Mouse (Mus musculus) limb, embryonic 12.5 days (tissue): ENCODE data around the gene Abcb11. TPM values are rescaled to one million over a fixed set of nuclear protein-coding genes. Genes with fewer than 3 reads are reported as not detected.

Experiments used
- ATAC-seq: fragments of 200-750 bp; cut with Nextera tagmentation; 2 replicates; pipeline ENCODE4 v1.8.0; 2017; ENCODE audit warnings: low read depth, moderate TSS enrichment; ENCODE audit not compliant: insufficient number of reproducible peaks, insufficient read depth, low FRiP score, low TSS enrichment
- H3K27ac ChIP-seq: fragments of 300-500 bp; sonication (generic); 2 replicates; pipeline ENCODE4 v1.5.1; 2016; ENCODE audit warnings: mild to moderate bottlenecking, moderate library complexity
- H3K27me3 ChIP-seq: fragments of 300-500 bp; sonication (generic); 2 replicates; pipeline ENCODE4 v1.6.1; 2016; ENCODE audit warnings: mild to moderate bottlenecking, moderate library complexity
- H3K36me3 ChIP-seq: fragments of 300-500 bp; sonication (generic); 2 replicates; pipeline ENCODE4 v1.6.1; 2016; ENCODE audit warnings: mild to moderate bottlenecking, moderate library complexity
- H3K4me1 ChIP-seq: fragments of 300-500 bp; sonication (generic); replicated peaks from 2 replicates; pipeline ENCODE4 v1.6.1; 2016
- H3K4me2 ChIP-seq: fragments of 300-500 bp; sonication (generic); 2 replicates; pipeline ENCODE4 v1.6.1; 2016; ENCODE audit warnings: mild to moderate bottlenecking, moderate library complexity
- H3K4me3 ChIP-seq: fragments of 300-500 bp; sonication (generic); replicated peaks from 2 replicates; pipeline ENCODE4 v1.5.1; 2016; ENCODE audit warnings: mild to moderate bottlenecking
- H3K9ac ChIP-seq: fragments of 300-500 bp; sonication (generic); replicated peaks from 2 replicates; pipeline ENCODE4 v1.6.1; 2016; ENCODE audit warnings: mild to moderate bottlenecking, moderate library complexity
- H3K9me3 ChIP-seq: fragments of 300-500 bp; sonication (generic); 2 replicates; pipeline ENCODE4 v1.6.1; 2016; ENCODE audit warnings: mild to moderate bottlenecking, moderate library complexity
- WGBS: fragments of 180-500 bp; shearing (Covaris S2); methylation state at CpG from one replicate; pipeline ENCODE4 v1.1.7; 2016; 5-methylcytosine and 5-hydroxymethylcytosine counted together
- polyA plus RNA-seq: library from polyadenylated mRNA; unstranded; fragments of >200 nt; fragmentation: Nextera tagmentation; extraction: Ambion mirVana; gene quantifications from 2 replicates; pipeline ENCODE4 v1.2.1, GENCODE M21; 2016

Abcb11 gene
- polyA plus RNA-seq, 1 experiment from 2014 or later = not detected

DNA sequence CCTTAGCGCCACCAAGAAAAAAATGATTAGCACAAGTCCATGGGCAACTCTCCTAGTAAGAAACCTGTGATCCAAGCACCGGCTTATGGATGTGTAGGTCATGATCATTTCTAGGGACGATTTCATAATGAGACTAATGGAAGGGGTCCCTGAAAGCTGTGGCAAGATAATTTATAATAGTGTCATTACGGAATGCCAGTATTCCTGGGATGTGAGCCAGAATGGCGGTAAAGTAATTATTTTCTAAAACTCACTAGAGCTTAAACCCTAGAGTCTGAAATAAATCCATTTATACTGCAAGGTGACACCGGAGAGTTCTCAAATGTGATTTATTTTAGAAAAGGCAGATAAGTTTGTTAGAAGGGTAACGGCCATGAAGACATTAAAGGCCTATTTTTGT lies 127.2 kb downstream of the Abcb11 start:
- Histone ChIP-seq H3K9me3 (no peaks in the 10 kb centered on the region), H3K4me1 (no peaks in the 10 kb centered on the region), H3K36me3 (no peaks in the 10 kb centered on the region), H3K4me3 (no peak overlapping the region), H3K9ac (no peak overlapping the region), H3K27ac (no peak overlapping the region), H3K27me3 (no peaks in the 10 kb centered on the region), H3K4me2 (no peak overlapping the region)
- ATAC-seq = no peak
- 75% methylated on average over 7 of the region's 7 CpGs for WGBS

DNA sequence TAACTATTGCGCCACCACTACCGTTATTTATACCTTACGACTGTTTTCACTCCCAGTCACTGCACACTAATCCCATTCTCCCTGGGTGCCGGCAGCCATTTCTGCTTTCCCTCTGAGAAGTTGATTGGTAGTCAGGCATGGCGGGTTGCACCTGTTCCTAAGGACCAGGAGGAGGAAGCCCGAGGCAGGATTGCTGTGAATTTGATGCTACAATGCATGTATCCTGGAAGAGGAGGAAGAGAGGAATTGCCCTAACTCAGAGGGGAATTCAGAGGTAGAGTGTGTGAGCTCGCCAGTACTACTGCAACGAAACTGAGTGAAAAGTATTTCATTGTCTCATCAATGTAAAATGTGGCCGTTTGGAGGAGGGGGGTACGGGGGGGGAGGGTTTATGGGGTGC lies 129.8 kb downstream of the Abcb11 start:
- Histone ChIP-seq H3K9ac (no peak overlapping the region), H3K4me1 (no peaks in the 10 kb centered on the region), H3K36me3 (no peaks in the 10 kb centered on the region), H3K4me3 (no peak overlapping the region), H3K27ac (no peak overlapping the region), H3K4me2 (no peak overlapping the region), H3K9me3 (no peaks in the 10 kb centered on the region), H3K27me3 (no peaks in the 10 kb centered on the region)
- 69% methylated on average over 10 of the region's 10 CpGs for WGBS
- ATAC-seq = no peak

DNA sequence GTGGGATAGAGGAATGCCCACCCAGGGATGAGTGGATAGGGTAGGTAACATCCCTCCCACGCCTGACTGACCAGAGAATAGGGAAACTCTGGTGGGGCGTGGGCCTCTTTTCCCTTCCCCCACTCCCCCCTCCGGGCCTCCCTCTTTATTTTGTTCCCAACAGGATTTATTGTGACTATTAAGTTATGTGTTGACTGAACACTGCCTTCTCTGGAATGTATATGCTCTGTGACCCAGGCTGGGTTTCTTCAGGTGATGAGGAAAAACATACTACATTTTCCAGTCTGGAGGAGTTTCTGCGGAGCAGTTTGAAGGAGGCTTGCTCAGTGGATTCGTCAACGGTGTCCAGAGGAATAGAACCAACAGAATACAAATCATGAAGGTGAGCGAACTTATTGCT lies 131.6 kb downstream of the Abcb11 start, which contains the start of gene G6pc2:
TSS of gene G6pc2 (plus strand) at position 301 of the 400 bp plus-strand sequence.
- no peaks in the 10 kb centered on the region for H3K27me3 ChIP-seq
- no peaks in the 10 kb centered on the region for H3K4me1 ChIP-seq
- H3K36me3 ChIP-seq = no peaks in the 10 kb centered on the region
- no peak for ATAC-seq
- no peak within 1 kb of the TSS for H3K4me2 ChIP-seq
- H3K9me3 ChIP-seq = no peaks in the 10 kb centered on the region
- H3K9ac ChIP-seq = no peak within 1 kb of the TSS
- no peak within 1 kb of the TSS for H3K27ac ChIP-seq
- 80% methylated on average over 7 of the region's 7 CpGs for WGBS
- no peak within 1 kb of the TSS for H3K4me3 ChIP-seq

DNA sequence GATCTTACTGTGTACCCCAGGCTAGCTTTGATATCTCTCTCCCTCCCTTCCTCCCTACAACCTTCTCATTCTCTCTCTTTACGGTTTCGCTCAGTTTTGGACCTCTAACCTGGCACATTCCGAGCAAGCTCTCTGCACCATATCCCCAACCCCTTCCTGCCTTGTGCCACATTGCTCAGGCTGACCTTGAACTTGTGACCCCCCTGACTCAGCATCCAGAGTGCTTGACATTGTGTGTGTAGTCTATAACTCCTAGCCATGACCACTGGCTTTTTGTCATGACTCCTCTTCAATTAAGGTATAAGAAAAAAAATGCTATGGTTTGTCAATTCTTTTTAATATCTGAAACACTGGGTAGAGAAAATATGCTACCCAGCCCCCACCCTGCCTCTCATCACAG lies 132.7 kb downstream of the Abcb11 start:
- Histone ChIP-seq H3K27ac (no peak overlapping the region), H3K4me3 (no peak overlapping the region), H3K9ac (no peak overlapping the region), H3K4me2 (no peak overlapping the region), H3K4me1 (peaks cover 6% of the 10 kb centered on the region), H3K9me3 (no peaks in the 10 kb centered on the region), H3K36me3 (no peaks in the 10 kb centered on the region), H3K27me3 (no peaks in the 10 kb centered on the region)
- 95% methylated on average over 3 of the region's 3 CpGs for WGBS
- no peak for ATAC-seq

DNA sequence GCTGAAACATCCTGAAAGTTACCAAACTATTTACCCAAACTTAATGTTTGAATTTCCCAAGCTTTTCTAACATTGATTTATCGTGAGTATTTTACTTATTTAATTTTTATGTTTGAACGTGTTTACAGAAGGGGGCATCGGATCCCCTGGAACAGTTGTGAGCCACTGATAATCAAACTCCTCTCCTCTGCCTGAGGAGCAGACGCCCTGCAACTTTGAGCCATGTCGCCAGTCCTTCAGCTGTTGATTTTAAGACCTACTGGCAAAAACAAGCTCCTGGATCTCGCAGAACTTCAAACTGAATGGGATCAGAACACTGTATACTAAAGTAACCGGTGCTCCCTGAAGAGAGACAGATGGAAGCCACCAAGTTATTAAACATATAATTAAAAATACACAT lies 135.9 kb downstream of the Abcb11 start:
- 18% methylated on average over 7 of the region's 7 CpGs for WGBS
- Histone ChIP-seq H3K9me3 (no peaks in the 10 kb centered on the region), H3K4me1 (peaks cover 9% of the 10 kb centered on the region), H3K4me2 (peak overlapping the region; percentile 42), H3K36me3 (peaks cover 10% of the 10 kb centered on the region), H3K27ac (no peak overlapping the region), H3K27me3 (no peaks in the 10 kb centered on the region), H3K4me3 (peak overlapping the region; percentile 82), H3K9ac (no peak overlapping the region)
- ATAC-seq = peak; percentile 48; the same call in 1 of the 2 replicates

DNA sequence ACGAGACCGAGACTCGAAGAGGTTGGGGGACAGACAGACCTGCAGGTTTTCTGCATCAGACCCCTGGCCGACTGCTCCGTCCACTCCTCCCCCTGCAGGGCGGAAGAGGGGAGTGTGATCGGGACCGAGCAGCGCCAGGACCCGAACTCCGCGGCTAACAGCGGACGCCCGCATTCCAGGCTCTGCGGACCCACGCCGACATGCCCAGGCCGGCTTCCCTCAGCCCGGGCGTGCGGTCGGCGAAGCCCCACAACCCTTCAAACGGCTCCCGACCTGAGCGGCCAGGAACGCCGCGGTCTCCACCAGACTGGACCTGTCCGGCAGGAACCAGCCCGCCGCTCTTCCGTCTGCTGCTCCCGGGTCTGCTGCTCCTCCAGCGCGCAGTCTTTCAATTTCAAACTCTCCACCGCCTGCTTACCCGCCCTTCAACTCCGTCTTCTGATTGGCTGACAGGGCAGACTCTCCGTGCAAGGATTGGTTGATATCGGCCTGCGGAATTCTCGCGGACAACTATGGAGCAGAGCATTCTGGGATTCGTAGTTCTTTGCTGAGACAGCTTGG lies 136.5 kb downstream of the Abcb11 start, which contains the start of gene Spc25:
TSS of gene Spc25 (minus strand) at position 404 of the 561 bp plus-strand sequence.
- no peaks in the 10 kb centered on the region for H3K27me3 ChIP-seq
- H3K4me2 ChIP-seq = peak within 1 kb of the TSS; percentile 67
- WGBS = under 1% methylated on average over 46 of the region's 46 CpGs
- H3K4me1 ChIP-seq = peaks cover 9% of the 10 kb centered on the region
- peak within 1 kb of the TSS; percentile 90 for H3K27ac ChIP-seq
- peak within 1 kb of the TSS; percentile 80 for H3K9ac ChIP-seq
- peak within 1 kb of the TSS; percentile 82 for H3K4me3 ChIP-seq
- no peaks in the 10 kb centered on the region for H3K9me3 ChIP-seq
- H3K36me3 ChIP-seq = peaks cover 16% of the 10 kb centered on the region
- peak; percentile 98 for ATAC-seq

DNA sequence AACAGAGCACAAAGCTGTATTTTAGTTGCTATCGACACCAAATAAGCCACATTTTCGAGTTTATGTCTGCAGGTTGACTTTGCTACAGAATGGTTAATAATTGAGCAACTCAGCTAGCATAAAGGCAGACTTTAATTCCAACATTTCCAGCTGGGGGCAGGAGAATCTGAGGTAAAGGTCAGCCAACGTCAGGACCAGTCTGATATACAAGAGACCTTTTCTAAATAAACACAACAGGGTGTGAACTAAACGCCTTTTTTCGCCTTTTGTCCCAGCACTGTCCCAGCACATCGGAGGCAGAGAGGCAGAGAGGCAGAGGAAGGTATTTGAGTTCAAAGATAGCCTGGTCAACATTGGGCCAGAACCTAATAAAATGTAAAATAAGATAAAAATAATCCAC lies 137.2 kb downstream of the Abcb11 start:
- H3K9ac ChIP-seq = peak overlapping the region; percentile 80
- ATAC-seq = no peak
- WGBS = 20% methylated on average over 6 of the region's 6 CpGs
- peaks cover 9% of the 10 kb centered on the region for H3K4me1 ChIP-seq
- H3K4me2 ChIP-seq = peak overlapping the region; percentile 67
- H3K4me3 ChIP-seq = peak overlapping the region; percentile 82
- H3K9me3 ChIP-seq = no peaks in the 10 kb centered on the region
- H3K27ac ChIP-seq = no peak overlapping the region
- H3K27me3 ChIP-seq = no peaks in the 10 kb centered on the region
- peaks cover 21% of the 10 kb centered on the region for H3K36me3 ChIP-seq

DNA sequence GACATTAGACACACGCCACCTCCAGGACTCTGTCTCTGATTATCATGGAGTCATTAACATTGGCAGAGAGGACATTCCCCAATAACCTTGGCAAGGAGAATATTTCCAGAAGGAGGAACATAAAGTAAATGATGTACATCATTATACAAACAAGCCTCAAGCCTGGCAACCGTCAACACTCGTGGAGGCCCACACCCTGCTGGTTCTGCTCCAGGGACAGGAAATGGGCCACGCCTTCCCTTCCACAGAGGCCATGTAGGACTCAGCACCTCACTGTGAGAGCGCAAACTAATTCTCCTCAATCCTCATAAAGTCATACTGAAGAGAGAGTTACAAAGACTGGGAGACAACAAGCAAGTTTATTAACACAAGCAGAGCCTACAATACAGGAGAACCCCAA lies 148.9 kb downstream of the Abcb11 start:
- H3K9me3 ChIP-seq = no peaks in the 10 kb centered on the region; the same call in 1 of the 2 replicates
- no peaks in the 10 kb centered on the region for H3K27me3 ChIP-seq
- peaks cover 53% of the 10 kb centered on the region for H3K36me3 ChIP-seq
- 82% methylated on average over 5 of the region's 5 CpGs for WGBS
- H3K4me3 ChIP-seq = no peak overlapping the region
- H3K4me1 ChIP-seq = no peaks in the 10 kb centered on the region
- no peak overlapping the region for H3K4me2 ChIP-seq
- no peak overlapping the region for H3K27ac ChIP-seq
- no peak for ATAC-seq
- H3K9ac ChIP-seq = no peak overlapping the region

DNA sequence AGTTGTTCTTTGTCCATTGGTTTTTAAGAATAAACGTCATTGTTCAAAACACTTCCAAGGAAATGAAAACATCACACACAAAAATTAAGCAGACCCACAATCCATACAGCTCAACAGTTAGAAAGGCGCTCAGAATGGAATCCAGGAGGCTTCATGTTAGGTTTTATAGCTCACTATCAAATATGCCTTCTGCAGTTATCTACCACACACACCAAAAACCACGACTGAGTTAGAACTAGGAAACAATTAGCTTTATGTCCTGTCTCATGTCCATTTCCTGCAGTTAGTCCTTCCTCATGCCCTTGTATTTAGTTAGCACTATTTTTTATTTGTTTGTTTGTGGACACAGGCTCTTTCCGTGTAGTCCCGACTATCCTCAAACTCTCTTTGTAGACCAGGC lies 151.4 kb downstream of the Abcb11 start:
- H3K9ac ChIP-seq = no peak overlapping the region
- WGBS = 89% methylated on average over 5 of the region's 5 CpGs
- H3K4me1 ChIP-seq = no peaks in the 10 kb centered on the region
- H3K4me2 ChIP-seq = no peak overlapping the region
- no peaks in the 10 kb centered on the region; the same call in 1 of the 2 replicates for H3K9me3 ChIP-seq
- H3K36me3 ChIP-seq = peaks cover 39% of the 10 kb centered on the region
- no peak for ATAC-seq
- no peak overlapping the region for H3K27ac ChIP-seq
- no peak overlapping the region for H3K4me3 ChIP-seq
- no peaks in the 10 kb centered on the region for H3K27me3 ChIP-seq

DNA sequence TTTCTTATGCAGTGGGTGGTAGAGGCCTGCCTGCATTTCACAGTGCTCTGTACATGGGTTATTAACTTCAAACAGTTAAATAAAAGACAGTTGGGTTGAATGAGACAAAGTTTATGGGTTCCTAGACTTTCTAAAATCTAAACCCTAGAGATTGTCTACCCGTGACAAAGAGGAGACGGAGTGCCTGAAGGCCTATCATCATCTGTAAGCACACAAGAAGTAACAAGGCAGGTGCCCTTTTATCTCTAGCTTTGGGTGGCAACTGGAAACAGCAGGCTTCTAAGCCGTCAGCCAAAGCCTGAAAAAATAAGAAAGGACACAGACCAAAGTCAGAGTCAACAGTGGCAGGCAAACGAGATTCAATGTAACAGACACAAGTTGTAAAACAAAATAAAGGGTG lies 153.2 kb downstream of the Abcb11 start:
- WGBS = 75% methylated on average over 4 of the region's 4 CpGs
- ATAC-seq = no peak
- H3K27me3 ChIP-seq = no peaks in the 10 kb centered on the region

DNA sequence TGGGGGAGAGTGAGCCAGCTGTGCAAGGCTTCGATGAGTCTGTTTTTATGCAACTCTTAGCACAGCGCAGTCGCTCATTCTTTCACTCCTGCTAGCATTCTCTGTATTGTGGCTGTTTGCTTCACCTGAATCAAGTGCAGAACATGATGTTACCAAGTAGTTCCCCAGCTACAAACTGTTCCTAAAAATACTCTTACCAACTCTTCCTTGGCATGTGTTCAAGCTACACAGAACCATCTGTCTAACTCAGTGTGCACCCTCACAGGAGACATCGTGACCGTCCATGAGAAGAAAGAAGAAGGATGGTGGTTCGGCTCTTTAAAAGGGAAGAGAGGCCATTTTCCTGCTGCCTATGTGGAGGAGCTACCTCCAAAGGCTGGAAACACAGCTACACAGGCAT lies 153.7 kb downstream of the Abcb11 start:
- no peak overlapping the region for H3K27ac ChIP-seq
- H3K36me3 ChIP-seq = peaks cover 16% of the 10 kb centered on the region
- H3K27me3 ChIP-seq = no peaks in the 10 kb centered on the region
- no peaks in the 10 kb centered on the region; the same call in 1 of the 2 replicates for H3K9me3 ChIP-seq
- no peak for ATAC-seq
- WGBS = 93% methylated on average over 6 of the region's 6 CpGs
- no peak overlapping the region for H3K4me2 ChIP-seq
- H3K9ac ChIP-seq = no peak overlapping the region
- H3K4me1 ChIP-seq = no peaks in the 10 kb centered on the region
- H3K4me3 ChIP-seq = no peak overlapping the region

More for the DNA sequence above, 153.2 kb downstream of the Abcb11 start:
- Histone ChIP-seq H3K36me3 (peaks cover 21% of the 10 kb centered on the region), H3K4me3 (no peak overlapping the region), H3K9ac (no peak overlapping the region), H3K27ac (no peak overlapping the region), H3K9me3 (no peaks in the 10 kb centered on the region; the same call in 1 of the 2 replicates), H3K4me1 (no peaks in the 10 kb centered on the region), H3K4me2 (no peak overlapping the region)
